Mouse (Mus musculus): ENCODE data around the gene Mtch1.

DNA sequence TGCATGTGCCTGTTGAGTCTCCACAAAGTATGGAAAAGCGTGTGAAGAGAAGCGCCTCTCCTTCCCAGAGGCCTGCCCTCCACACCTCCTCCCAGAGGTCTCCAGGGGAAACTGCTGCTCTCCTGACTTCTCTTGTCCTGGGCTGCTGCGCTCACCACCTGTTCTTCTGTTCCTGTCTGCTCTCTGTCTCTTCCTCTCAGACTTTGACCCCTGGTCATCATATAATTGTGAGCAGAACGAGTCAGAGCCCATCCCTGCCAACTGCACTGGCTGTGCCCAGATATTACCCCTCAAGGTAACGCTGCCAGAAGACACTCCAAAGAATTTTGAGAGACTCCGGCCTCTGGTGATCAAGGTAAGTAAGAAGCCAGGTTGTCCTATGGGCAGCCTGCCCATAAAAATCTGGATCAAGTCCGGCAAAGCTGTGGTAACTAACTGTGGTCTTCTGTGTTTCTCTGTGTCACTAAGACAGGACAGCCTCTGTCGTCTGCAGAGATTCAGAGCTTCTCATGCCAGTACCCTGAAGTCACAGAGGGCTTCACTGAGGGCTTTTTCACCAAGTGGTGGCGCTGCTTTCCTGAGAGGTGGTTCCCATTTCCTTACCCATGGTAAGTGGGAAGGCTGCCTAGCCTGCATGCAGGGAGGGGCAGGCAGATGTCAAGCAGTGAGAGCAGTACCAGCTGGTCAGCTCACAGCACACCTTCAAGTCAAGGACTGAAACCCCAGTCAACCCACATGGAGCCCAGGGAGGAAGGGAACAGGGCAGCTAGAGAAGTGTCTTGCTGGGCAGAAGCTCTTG, 53.7 kb downstream of the Mtch1 start:
- TF ChIP-seq CTCF (IDR thresholded peaks at IDR 0.05; ENCODE audit: control insufficient read depth, insufficient read depth, insufficient read length) (no peak), USF1 (IDR thresholded peaks at IDR 0.05; ENCODE audit: low read depth) (no peak), FOSL1 (IDR thresholded peaks at IDR 0.05; ENCODE audit: insufficient read depth, low read length, poor library complexity, severe bottlenecking) (no peak), MYOD1 (IDR thresholded peaks at IDR 0.05; ENCODE audit: control insufficient read depth, insufficient read length, low read depth) (no peak), MAX (IDR thresholded peaks at IDR 0.05) (no peak), MYOG (IDR thresholded peaks at IDR 0.05; ENCODE audit: control insufficient read depth, extremely low read depth, insufficient read length) (no peak), CEBPB (IDR thresholded peaks at IDR 0.05; ENCODE audit: low read depth) (no peak)
